In the genomic region with DNA sequence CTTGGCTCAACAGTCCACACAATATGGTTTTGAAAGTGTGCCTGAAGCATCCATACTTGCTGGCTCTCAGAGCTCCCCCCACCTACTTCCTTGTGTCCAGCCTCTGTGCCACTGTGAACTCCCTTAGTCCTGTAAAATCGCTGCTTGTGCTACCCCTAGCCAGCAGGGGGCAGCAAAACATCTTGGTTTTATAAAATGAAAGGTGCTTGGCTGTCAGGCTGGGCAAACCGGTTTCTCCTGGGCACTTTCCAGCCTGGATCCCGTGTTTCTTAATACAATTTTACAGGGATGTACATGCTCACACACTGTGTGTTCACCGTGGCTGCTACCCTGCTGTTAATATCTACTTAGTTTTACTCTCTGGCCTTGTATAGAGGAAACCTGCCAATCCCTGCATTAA, we compare ENCODE assay signal across 9 mouse cellular contexts.
DNase-seq lines count a peak whose midpoint lies in the region; ATAC-seq and TF ChIP-seq lines count a peak whose summit lies in the region.
"Had no signal": no experiment of that assay in that cellular context is flagged by ENCODE, and none has a peak within 500 bp of the region (broad histone marks: within the 10 kb centered on the region; RNA-seq: fewer than 3 reads in every experiment).

No protein-coding gene starts in this region.

- peak; percentile 47 for DNase-seq in c-Kit-positive CD71-positive TER-119-positive erythroid progenitor cells, embryonic 14.5 days (ENCODE audit: low spot score)
- DNase-seq in heart, postnatal 14 days, result peak; percentile 71 to 84
- DNase-seq in large intestine, adult 2 months (ENCODE audit: low read depth, low spot score), result peak; percentile 56
- DNase-seq in lung, embryonic 14.5 days, result peak; percentile 96
- DNase-seq in ovary, postnatal 14 days (ENCODE audit: low spot score), result peak; percentile 80
- peak; percentile 54 for DNase-seq in thymus, postnatal 25 days

- H3K27me3 ChIP-seq in ES-Bruce4 (ENCODE audit: control insufficient read depth, insufficient read depth, low read length, poor library complexity, severe bottlenecking), result no peaks in the 10 kb centered on the region
- H3K27me3 ChIP-seq in forebrain, embryonic 13.5 days, result no peaks in the 10 kb centered on the region
- no peaks in the 10 kb centered on the region for H3K27me3 ChIP-seq in lung, embryonic 14.5 days (ENCODE audit: insufficient read depth, low read length)

- ATAC-seq in forebrain, embryonic 13.5 days, result peak; percentile 78
- peak; percentile 68 for ATAC-seq in lung, embryonic 14.5 days (ENCODE audit: insufficient read depth)

- no peak overlapping the region for H3K4me3 ChIP-seq in ES-Bruce4 (ENCODE audit: low read depth, low read length)
- H3K4me3 ChIP-seq in forebrain, embryonic 13.5 days, result no peak overlapping the region
- no peak overlapping the region for H3K4me3 ChIP-seq in lung, embryonic 14.5 days (ENCODE audit: low read depth, low read length)
- H3K4me3 ChIP-seq: heart, embryonic 13.5 days had no signal

- TF ChIP-seq POLR2A in ES-Bruce4 (IDR thresholded peaks at IDR 0.05; ENCODE audit: insufficient read depth, low read length), result no peak

- H3K36me3 ChIP-seq in ES-Bruce4 (ENCODE audit: control insufficient read depth, insufficient read depth, low read length, poor library complexity, severe bottlenecking), result no peaks in the 10 kb centered on the region
- H3K36me3 ChIP-seq in forebrain, embryonic 13.5 days (ENCODE audit: poor library complexity, severe bottlenecking), result no peaks in the 10 kb centered on the region
- no peaks in the 10 kb centered on the region for H3K36me3 ChIP-seq in lung, embryonic 14.5 days (ENCODE audit: insufficient read depth)
- H3K36me3 ChIP-seq: heart, embryonic 13.5 days had no signal

- TF ChIP-seq EP300 in ES-Bruce4 (IDR thresholded peaks at IDR 0.05; ENCODE audit: insufficient read depth, low read depth, low read length), result no peak

- no peak overlapping the region for H3K9ac ChIP-seq in ES-Bruce4 (ENCODE audit: low read depth, poor library complexity, severe bottlenecking)
- H3K9ac ChIP-seq in forebrain, embryonic 13.5 days, result no peak overlapping the region
- no peak overlapping the region for H3K9ac ChIP-seq in lung, embryonic 14.5 days
- H3K9ac ChIP-seq: heart, embryonic 13.5 days had no signal

- no peak overlapping the region for H3K27ac ChIP-seq in ES-Bruce4 (ENCODE audit: insufficient read depth, low read length)
- no peak overlapping the region for H3K27ac ChIP-seq in forebrain, embryonic 13.5 days
- no peak overlapping the region for H3K27ac ChIP-seq in lung, embryonic 14.5 days (ENCODE audit: low read depth)
- H3K27ac ChIP-seq: heart, embryonic 13.5 days had no signal

- H3K9me3 ChIP-seq in ES-Bruce4 (replicated peaks; ENCODE audit: control insufficient read depth, insufficient read depth, low read length, poor library complexity, severe bottlenecking), result no peaks in the 10 kb centered on the region
- no peaks in the 10 kb centered on the region for H3K9me3 ChIP-seq in forebrain, embryonic 13.5 days (replicated peaks)
- no peaks in the 10 kb centered on the region for H3K9me3 ChIP-seq in lung, embryonic 14.5 days (ENCODE audit: low read depth, low read length)
- H3K9me3 ChIP-seq: heart, embryonic 13.5 days had no signal

- intact Hi-C loops in heart, postnatal 14 days (cut with DNase I), result loop anchor here (5.0 to 10.0 kb wide), 2 partner anchors 423 to 1340 kb away; no protein-coding TSS in a partner anchor

- peaks cover 4% of the 10 kb centered on the region for H3K4me1 ChIP-seq in ES-Bruce4 (ENCODE audit: control insufficient read depth, insufficient read depth, low read length)
- H3K4me1 ChIP-seq in forebrain, embryonic 13.5 days, result peaks cover 26% of the 10 kb centered on the region
- no peaks in the 10 kb centered on the region for H3K4me1 ChIP-seq in lung, embryonic 14.5 days (ENCODE audit: insufficient read depth)
- H3K4me1 ChIP-seq: heart, embryonic 13.5 days had no signal

- WGBS in forebrain, embryonic 13.5 days, result under 1% methylated on average over 4 of the region's 4 CpGs
- WGBS in large intestine, adult 2 months, result 2% methylated on average over 4 of the region's 4 CpGs
- whole genome bisulfite sequencing in lung, embryonic 14.5 days, result 0% methylated on average over 4 of the region's 4 CpGs

- TF ChIP-seq CTCF in ES-Bruce4 (IDR thresholded peaks at IDR 0.05; ENCODE audit: low read depth, low read length), result peak; percentile 73
- peak; percentile 93 for TF ChIP-seq CTCF in lung, embryonic 14.5 days (IDR thresholded peaks at IDR 0.05; ENCODE audit: low read depth)

- H3K4me2 ChIP-seq in forebrain, embryonic 13.5 days, result no peak overlapping the region
- H3K4me2 ChIP-seq in lung, embryonic 14.5 days, result no peak overlapping the region
- H3K4me2 ChIP-seq: heart, embryonic 13.5 days had no signal
